Mouse (Mus musculus) lung, adult 2 months (tissue): ENCODE results near the gene Gm3252. TPM values are rescaled to one million over a fixed set of nuclear protein-coding genes. Genes with fewer than 3 reads are reported as not detected.
"Not testable (repeated sequence)": the region's sequence is repeated elsewhere in the genome, so short reads cannot be mapped to it uniquely, and the experiment has no call there.

Experiments used
- DNase-seq: peaks from one replicate; pipeline ENCODE4 v3.0.0; 2022
- H3K4me1 ChIP-seq: fragments of 200-500 bp; 2 replicates; pipeline ENCODE4 v1.6.1; 2011; ENCODE audit warnings: low read length; ENCODE audit not compliant: control insufficient read depth, insufficient read depth
- H3K4me3 ChIP-seq: fragments of 200-500 bp; replicated peaks from 2 replicates; pipeline ENCODE3; 2011; ENCODE audit warnings: low read depth, mild to moderate bottlenecking, control low read depth, low read length; ENCODE audit errors: extremely low read depth
- WGBS: fragments of 180-500 bp; shearing (Covaris S2); methylation state at CpG from one replicate; pipeline ENCODE4 v1.1.7; 2018; 5-methylcytosine and 5-hydroxymethylcytosine counted together
- polyA plus RNA-seq: library from polyadenylated mRNA; depleted of rRNA; stranded (reverse); fragments of >200 nt; gene quantifications from 2 replicates; pipeline ENCODE4 v1.2.3, GENCODE M21; 2012; rRNA removed

The Gm3252 gene
- polyA plus RNA-seq, result 0.08 TPM in 1 of 2 replicates, not detected in the other

GRCm38 (mm10) chr14:4726038-4726880, at the start of gene Gm3252:
Gene Gm3252, plus strand, starts transcription at chr14:4726775.
- H3K4me1 ChIP-seq, DNase-seq, H3K4me3 ChIP-seq: not testable (repeated sequence)
- whole genome bisulfite sequencing, result 3% methylated on average over 21 of the region's 47 CpGs

GRCm38 (mm10) chr14:4708938-4709337, 17.6 kb upstream of the Gm3252 start, which contains the start of gene Gm7876:
Gene Gm7876, plus strand, starts transcription at chr14:4709238.
- not testable (repeated sequence) for H3K4me3 ChIP-seq, H3K4me1 ChIP-seq, DNase-seq
- WGBS, result 70% methylated on average over 1 of the region's 2 CpGs

GRCm38 (mm10) chr14:4776037-4776436, 49.5 kb downstream of the Gm3252 start, which contains the start of gene Gm9602:
Gene Gm9602, plus strand, starts transcription at chr14:4776337.
- not testable (repeated sequence) for H3K4me1 ChIP-seq, DNase-seq, H3K4me3 ChIP-seq
- 38% methylated on average over 1 of the region's 2 CpGs for WGBS

Other genes with a start within 250 kb of the Gm3252 start
- not detected in 2 replicates for gene Gm3182, start 245.0 kb upstream of the Gm3252 start, polyA plus RNA-seq
- gene Gm3047, start 171.4 kb upstream of the Gm3252 start, polyA plus RNA-seq, result not detected in 2 replicates
- gene Gm8159, start 94.4 kb upstream of the Gm3252 start, polyA plus RNA-seq, result not detected in 2 replicates
- 0.18 TPM in 1 of 2 replicates, not detected in the other for gene Gm3239, start 62.6 kb upstream of the Gm3252 start, polyA plus RNA-seq
- gene Gm7876, start 17.5 kb upstream of the Gm3252 start, polyA plus RNA-seq, result not detected in 2 replicates
- gene Gm9602, start 49.6 kb downstream of the Gm3252 start, polyA plus RNA-seq, result not detected in 2 replicates
- gene Gm3269, start 111.3 kb downstream of the Gm3252 start, polyA plus RNA-seq, result not detected in 2 replicates
- not detected in 2 replicates for gene Gm3264, start 128.8 kb downstream of the Gm3252 start, polyA plus RNA-seq
- not detected in 2 replicates for gene Gm3278, start 165.6 kb downstream of the Gm3252 start, polyA plus RNA-seq